Mouse (Mus musculus) mouse embryonic stem cell (cell line): ENCODE measurements around the gene Zfp287.

Experiments used
- in situ Hi-C, 2 experiments: fragments of 300-500 bp; cut with MboI; formaldehyde crosslinking; loops; 1 replicate in 1 of 2; 3 replicates in 1 of 2; pipeline ENCODE4 v1.14.3; 2019 to 2020; ENCODE audit warnings: low sequenced_read_pairs in 2 of 2, low pct_unique_long_range_greater_than_20kb in 1 of 2, mixed read lengths in 1 of 2; ENCODE audit not compliant: unreplicated experiment in 1 of 2

The Zfp287 gene

DNA sequence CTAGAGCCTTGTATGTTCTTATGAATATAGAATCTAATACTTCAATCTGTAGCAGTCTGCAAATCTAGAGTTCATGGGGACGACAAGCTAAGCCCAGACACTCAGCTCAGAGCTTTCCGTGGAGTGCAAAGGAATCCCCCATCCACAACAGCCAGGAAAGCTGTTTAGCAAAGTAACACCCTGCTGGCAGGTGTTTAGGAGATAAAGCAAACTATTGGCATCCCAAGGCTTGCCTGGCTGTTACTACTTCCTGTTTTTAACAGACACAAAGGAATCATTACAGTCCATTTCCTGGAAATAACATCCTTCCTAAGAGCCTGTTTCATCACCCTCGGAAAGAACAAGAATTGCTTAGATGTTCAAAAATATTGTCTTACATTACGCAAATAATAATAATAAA is 70.8 kb downstream of the Zfp287 start:
- in situ Hi-C loops: no loop called here

DNA sequence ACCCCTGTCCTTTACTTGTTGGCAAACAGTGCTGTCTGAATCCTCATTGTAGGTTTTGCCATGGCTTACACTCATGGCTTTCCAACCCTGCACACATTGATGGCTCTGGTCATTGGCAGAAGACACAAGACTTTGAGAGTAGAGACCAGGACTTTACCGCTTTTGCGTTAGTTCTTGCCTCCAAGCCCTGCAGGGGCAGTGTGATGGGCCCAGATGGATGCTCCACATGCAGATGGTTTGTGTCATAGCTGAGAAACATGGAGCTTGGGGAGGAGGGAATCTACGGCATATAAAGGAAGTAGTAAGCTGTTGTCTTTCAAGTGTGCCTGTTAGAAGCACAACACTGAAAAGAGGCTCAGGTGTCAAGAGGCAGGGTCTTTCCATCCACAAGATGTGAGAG is 79.6 kb downstream of the Zfp287 start:
- in situ Hi-C loops: no loop called here

DNA sequence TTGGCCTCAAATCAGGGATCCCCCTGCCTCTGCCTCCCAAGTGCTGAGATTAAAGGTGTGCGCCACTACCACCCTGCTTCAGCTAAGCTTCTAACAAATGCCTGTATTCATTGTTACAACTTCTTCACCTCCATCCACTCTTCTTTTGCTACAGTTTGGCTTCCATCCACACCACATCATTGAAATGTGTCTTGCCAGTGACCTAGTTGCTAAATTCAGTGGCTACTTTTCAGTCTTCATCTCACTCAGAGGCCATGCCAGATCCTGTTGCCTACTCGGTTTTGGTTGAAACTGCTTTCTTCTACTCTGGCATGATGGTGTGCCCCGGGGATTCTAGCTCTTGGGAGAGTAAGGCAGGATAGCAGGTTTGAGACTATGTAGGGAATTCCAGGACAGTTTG is 80.1 kb downstream of the Zfp287 start:
- in situ Hi-C loops: no loop called here
